Comparison of ENCODE assay signal across 9 mouse cellular contexts in the genomic region with DNA sequence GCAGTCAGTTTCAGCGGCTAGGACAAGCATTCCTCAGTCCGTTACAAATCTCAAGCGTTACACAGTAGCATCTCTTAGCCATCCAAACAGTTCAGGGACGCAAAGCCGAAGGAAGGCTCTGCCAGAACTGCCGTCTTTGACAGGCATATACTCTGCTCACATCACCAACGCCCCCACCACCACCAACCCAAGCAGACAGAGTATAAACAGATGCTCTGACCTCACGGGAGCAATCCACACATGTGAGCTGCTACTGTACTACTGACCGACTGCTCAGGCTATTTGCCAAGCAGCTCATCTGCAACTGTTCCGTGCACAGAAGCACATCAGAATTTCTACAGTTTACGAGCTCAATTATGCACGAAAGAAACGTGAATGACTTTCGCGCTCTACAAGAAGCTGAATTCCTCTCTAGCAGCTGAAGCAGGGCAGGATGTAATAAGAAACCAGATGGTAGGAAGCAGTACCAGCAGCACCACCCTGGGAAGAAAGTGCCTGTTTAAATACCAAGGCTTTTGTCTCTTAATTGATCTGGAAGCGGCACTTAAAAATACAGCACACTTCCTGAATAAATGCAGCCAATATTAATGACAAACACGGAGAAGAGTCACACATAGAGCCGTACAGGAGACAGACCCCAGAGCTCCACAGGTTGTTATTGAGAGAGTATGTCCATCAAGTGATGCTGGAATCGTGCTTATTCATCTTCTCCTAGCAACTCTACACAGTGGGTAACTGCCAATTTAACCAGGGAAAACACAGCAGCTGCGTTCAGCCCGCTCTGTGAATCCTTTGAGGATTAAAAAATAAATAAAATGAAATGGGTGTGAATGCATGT. TPM values are rescaled to one million over a fixed set of nuclear protein-coding genes. Genes with fewer than 3 reads are reported as not detected.
A peak's percentile ranks its signal among the peaks of the same experiment; 100 is the strongest.
DNase-seq lines count a peak whose midpoint lies in the region; ATAC-seq and TF ChIP-seq lines count a peak whose summit lies in the region.
"Had no signal": no experiment of that assay in that cellular context is flagged by ENCODE, and none has a peak within 500 bp of the region (broad histone marks: within the 10 kb centered on the region; RNA-seq: fewer than 3 reads in every experiment).

A gene (minus strand): TSS at position 598 of the 838 bp plus-strand sequence.

- no peak for TF ChIP-seq CTCF in brain, embryonic 14.5 days (IDR thresholded peaks at IDR 0.05; ENCODE audit: borderline replicate concordance, extremely low read depth, insufficient read depth, insufficient read length)

- no peak within 1 kb of the TSS for H3K4me3 ChIP-seq in liver, embryonic 15.5 days (replicated peaks)
- H3K4me3 ChIP-seq in stomach, embryonic 14.5 days (ENCODE audit: low read depth, low read length), result peak within 1 kb of the TSS; percentile 26

- no peak within 1 kb of the TSS for H3K27ac ChIP-seq in liver, embryonic 15.5 days (replicated peaks)
- H3K27ac ChIP-seq in stomach, embryonic 14.5 days (ENCODE audit: low read length), result no peak within 1 kb of the TSS

- no peak for ATAC-seq in liver, embryonic 15.5 days (ENCODE audit: insufficient read depth)
- peak; percentile 46; the same call in 1 of the 2 replicates for ATAC-seq in stomach, embryonic 14.5 days (ENCODE audit: insufficient number of reproducible peaks, insufficient read depth, low FRiP score, low read depth)

- peak within 1 kb of the TSS; percentile 23 for H3K4me2 ChIP-seq in liver, embryonic 15.5 days
- peak within 1 kb of the TSS; percentile 55 for H3K4me2 ChIP-seq in stomach, embryonic 14.5 days (replicated peaks; ENCODE audit: low read depth, low read length)

- H3K4me1 ChIP-seq in liver, embryonic 15.5 days (replicated peaks), result no peaks in the 10 kb centered on the region
- 0 out of 2 replicates have a peak, but pooled peaks cover 3% of the 10 kb centered on the region for H3K4me1 ChIP-seq in stomach, embryonic 14.5 days (ENCODE audit: control insufficient read depth, insufficient read depth, low read length)

- no peaks in the 10 kb centered on the region for H3K27me3 ChIP-seq in liver, embryonic 15.5 days
- H3K27me3 ChIP-seq in stomach, embryonic 14.5 days (ENCODE audit: control insufficient read depth, insufficient read depth, low read length), result no peaks in the 10 kb centered on the region

- 26% methylated on average over 21 of the region's 21 CpGs for WGBS in liver, embryonic 15.5 days (ENCODE audit: insufficient replicate concordance)
- 7% methylated on average over 21 of the region's 21 CpGs for WGBS in stomach, embryonic 14.5 days

- H3K9ac ChIP-seq in liver, embryonic 15.5 days, result no peak within 1 kb of the TSS
- no peak within 1 kb of the TSS for H3K9ac ChIP-seq in stomach, embryonic 14.5 days (replicated peaks; ENCODE audit: low read depth, low read length)

- no peaks in the 10 kb centered on the region for H3K36me3 ChIP-seq in liver, embryonic 15.5 days (replicated peaks)
- no peaks in the 10 kb centered on the region for H3K36me3 ChIP-seq in stomach, embryonic 14.5 days (ENCODE audit: control insufficient read depth, insufficient read depth, low read length)

- no peaks in the 10 kb centered on the region for H3K9me3 ChIP-seq in liver, embryonic 15.5 days (replicated peaks)
- no peaks in the 10 kb centered on the region for H3K9me3 ChIP-seq in stomach, embryonic 14.5 days (ENCODE audit: control insufficient read depth, low read depth, low read length)

- TF ChIP-seq POLR2A in brain, embryonic 14.5 days (IDR thresholded peaks at IDR 0.05; ENCODE audit: borderline replicate concordance, extremely low read depth, insufficient read depth, insufficient read length, poor library complexity, severe bottlenecking), result no peak

- peak; percentile 33 to 39 for DNase-seq in cerebellum, postnatal 10 days
- no peak for DNase-seq in cerebellum, adult 9-10 months
- DNase-seq in brain, embryonic 14.5 days (ENCODE audit: low read depth), result peak; percentile 91
- DNase-seq in frontal cortex, postnatal 14 days (ENCODE audit: low spot score in 2 of 2), result peak; percentile 33 to 35
- peak; percentile 37 for DNase-seq in layer of hippocampus, adult 11-12 months (ENCODE audit: low spot score)
- no peak for DNase-seq in ovary, postnatal 14 days (ENCODE audit: low spot score)

RNA-seq across cellular contexts. Expression of the gene that starts here (rescaled TPM):
- 4.4 and 5.3 TPM in 2 replicates for polyA plus RNA-seq in brain, embryonic 14.5 days (2012; rRNA removed)
- polyA plus RNA-seq in liver, embryonic 15.5 days (2015; fragmentation: Nextera tagmentation; extraction: Ambion mirVana), result 2.5 and 3.8 TPM in 2 replicates
- polyA plus RNA-seq in stomach, embryonic 14.5 days (2014; fragmentation: Nextera tagmentation; extraction: Ambion mirVana), result 72.5 and 78.6 TPM in 2 replicates
- polyA plus RNA-seq: C2C12 had no signal

Comparison
In these comparisons a context has a peak if more than half of its experiments do, and no peak if none do; other contexts are left out.
1. RNA of the gene that starts here (polyA plus RNA-seq): 72.5 to 78.6 TPM in stomach, embryonic 14.5 days; 4.4 to 5.3 TPM in brain, embryonic 14.5 days and 2.5 to 3.8 TPM in liver, embryonic 15.5 days; every median in the first group is over 10 times any median in the second.
2. DNase-seq: peak in cerebellum, postnatal 10 days (2 of 2), brain, embryonic 14.5 days (single experiment), frontal cortex, postnatal 14 days (2 of 2) and layer of hippocampus, adult 11-12 months (single experiment); none in cerebellum, adult 9-10 months (single experiment) and ovary, postnatal 14 days (single experiment).